Mouse (Mus musculus) embryonic fibroblast, embryonic 13.5 days (primary cell): Measurements from ENCODE around the gene Palld. TPM values are rescaled to one million over a fixed set of nuclear protein-coding genes. Genes with fewer than 3 reads are reported as not detected.
A peak's percentile ranks its signal among the peaks of the same experiment; 100 is the strongest.

Experiments used
- H3K27ac ChIP-seq: 2 replicates; pipeline ENCODE4 v1.5.1; 2012; ENCODE audit warnings: low read length, control low read depth, inconsistent platforms; ENCODE audit not compliant: insufficient read depth
- H3K4me1 ChIP-seq: 2 replicates; pipeline ENCODE4 v1.6.1; 2011; ENCODE audit warnings: low read length; ENCODE audit not compliant: control insufficient read depth, insufficient read depth
- H3K4me3 ChIP-seq: 2 replicates; pipeline ENCODE4 v1.5.1; 2011; ENCODE audit warnings: mild to moderate bottlenecking, control low read depth, low read length; ENCODE audit not compliant: insufficient read depth
- CTCF ChIP-seq: IDR thresholded peaks from 2 replicates; pipeline ENCODE4 v1.5.1; 2011; ENCODE audit warnings: mild to moderate bottlenecking, control low read depth, low read length, moderate library complexity, borderline replicate concordance; ENCODE audit not compliant: insufficient read depth
- POLR2A ChIP-seq: IDR thresholded peaks from 2 replicates; pipeline ENCODE4 v1.6.1; 2011; ENCODE audit warnings: low read depth, mild to moderate bottlenecking, control low read depth, low read length, moderate library complexity
- polyA plus RNA-seq: library from polyadenylated mRNA; stranded (reverse); fragments of >200 nt; gene quantifications from 2 replicates; pipeline ENCODE4 v1.2.4, GENCODE M21; 2011; ENCODE audit warnings: low read depth; ENCODE audit not compliant: missing spikeins, insufficient read length

Gene Palld
- polyA plus RNA-seq, 1 experiment, result 228 TPM

GRCm38 (mm10) chr8:61780652-61781257, 121.7 kb downstream of the Palld start:
- TF ChIP-seq CTCF (no peak), POLR2A (no peak)
- no peak overlapping the region for H3K4me3 ChIP-seq
- H3K4me1 ChIP-seq, result peaks cover 3% of the 10 kb centered on the region; the same call in 1 of the 2 replicates
- no peak overlapping the region for H3K27ac ChIP-seq

DNA sequence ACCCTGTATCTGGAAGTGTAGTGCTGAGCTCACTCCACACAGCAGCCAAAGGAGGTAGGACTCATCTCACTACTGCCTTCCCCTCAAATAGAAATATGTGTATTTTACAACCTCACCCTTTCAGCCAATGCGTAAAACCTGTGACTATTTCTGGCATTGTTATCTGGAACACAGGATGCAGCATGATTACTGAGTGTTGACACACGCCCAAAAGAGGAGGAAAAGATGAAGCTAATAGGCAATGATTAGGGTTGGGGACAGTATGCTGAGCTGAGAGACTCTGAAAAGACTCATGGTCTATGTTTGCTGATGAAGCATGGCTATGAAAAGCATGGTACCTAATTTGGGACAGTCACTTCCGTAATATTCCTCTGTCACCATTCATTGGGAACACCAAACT, 124.3 kb downstream of the Palld start:
- H3K4me3 ChIP-seq, result no peak overlapping the region
- TF ChIP-seq POLR2A, result no peak
- no peak for TF ChIP-seq CTCF
- H3K27ac ChIP-seq, result no peak overlapping the region
- H3K4me1 ChIP-seq, result peaks cover 5% of the 10 kb centered on the region

- Histone ChIP-seq H3K27ac (peak overlapping the region; percentile 14; the same call in 1 of the 2 replicates), H3K4me1 (peaks cover 5% of the 10 kb centered on the region), H3K4me3 (no peak overlapping the region)
- TF ChIP-seq POLR2A (no peak), CTCF (no peak)
Observed at GRCm38 (mm10) chr8:61776560-61776959, 125.9 kb downstream of the Palld start.

GRCm38 (mm10) chr8:61775936-61776335, 126.6 kb downstream of the Palld start:
- H3K27ac ChIP-seq, result no peak overlapping the region
- H3K4me1 ChIP-seq, result peaks cover 5% of the 10 kb centered on the region
- no peak for TF ChIP-seq CTCF
- TF ChIP-seq POLR2A, result no peak
- no peak overlapping the region for H3K4me3 ChIP-seq

DNA sequence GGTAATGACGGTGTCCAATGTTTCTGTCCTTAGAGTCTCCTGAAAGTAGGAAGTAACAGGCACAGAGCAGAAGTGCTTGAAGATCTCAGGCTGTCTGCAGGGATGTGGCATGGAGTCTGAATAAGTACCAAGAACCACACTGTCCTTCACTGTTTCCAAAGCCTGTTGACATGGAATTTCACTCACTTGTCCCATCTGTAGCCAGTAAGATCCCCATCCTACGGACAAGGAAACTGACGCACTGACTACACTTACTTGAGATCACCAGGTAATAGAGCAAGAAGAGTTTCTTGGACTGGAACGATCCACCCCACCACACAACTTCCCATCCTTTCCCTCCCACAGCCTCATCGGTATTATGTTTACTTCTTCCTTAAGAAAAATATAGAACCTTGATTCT, 128.3 kb downstream of the Palld start:
- TF ChIP-seq CTCF (no peak), POLR2A (no peak)
- no peak overlapping the region for H3K27ac ChIP-seq
- H3K4me3 ChIP-seq, result no peak overlapping the region
- peaks cover 9% of the 10 kb centered on the region for H3K4me1 ChIP-seq

DNA sequence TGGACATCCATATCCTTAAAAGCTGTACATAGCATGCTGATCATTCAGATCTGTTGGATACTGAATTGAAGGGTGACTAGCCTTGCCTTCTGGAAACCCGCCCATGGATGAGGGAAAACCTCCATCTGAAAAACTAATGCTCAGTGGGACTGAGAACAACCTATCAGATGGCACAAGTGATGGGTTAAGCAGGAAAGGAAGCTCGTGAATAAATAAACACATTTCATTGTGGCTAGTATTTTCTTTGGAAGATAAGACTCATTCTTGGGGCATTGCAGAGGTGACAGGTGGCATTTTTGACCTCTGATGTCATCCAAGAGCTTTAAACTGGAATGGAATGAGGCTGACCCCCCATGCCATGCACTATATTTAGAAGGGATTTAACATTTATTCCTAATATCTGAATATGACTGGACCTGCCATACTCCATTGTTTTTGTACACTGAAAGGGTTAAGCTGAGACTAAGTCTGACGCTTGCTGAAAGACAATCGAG, 128.8 kb downstream of the Palld start:
- TF ChIP-seq CTCF (no peak), POLR2A (no peak)
- no peak overlapping the region for H3K27ac ChIP-seq
- no peak overlapping the region for H3K4me3 ChIP-seq
- peaks cover 9% of the 10 kb centered on the region for H3K4me1 ChIP-seq

DNA sequence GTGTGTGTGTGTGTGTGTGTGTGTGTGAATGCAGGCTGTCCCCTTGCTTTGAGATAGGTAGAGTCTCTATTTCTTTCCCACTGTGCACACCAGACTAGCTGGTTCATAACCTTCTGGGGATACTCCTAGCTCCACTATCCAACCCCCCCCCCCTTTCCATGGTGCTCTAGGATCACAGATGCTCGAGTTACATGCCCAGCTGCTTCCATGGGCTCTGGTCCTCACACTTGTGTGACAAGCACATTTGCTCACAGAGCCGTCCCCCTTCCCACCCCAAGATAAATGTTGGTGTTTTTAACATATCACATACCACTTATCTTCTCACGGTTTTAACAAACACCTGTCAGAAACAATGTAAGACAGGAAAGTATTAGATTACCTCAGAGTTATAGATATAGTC, 131.2 kb downstream of the Palld start:
- no peak overlapping the region for H3K27ac ChIP-seq
- H3K4me1 ChIP-seq, result peaks cover 9% of the 10 kb centered on the region
- H3K4me3 ChIP-seq, result no peak overlapping the region
- TF ChIP-seq CTCF (no peak), POLR2A (no peak)

- H3K4me3 ChIP-seq, result no peak overlapping the region
- peaks cover 9% of the 10 kb centered on the region; the same call in 1 of the 2 replicates for H3K4me1 ChIP-seq
- no peak overlapping the region for H3K27ac ChIP-seq
- no peak for TF ChIP-seq CTCF
- no peak for TF ChIP-seq POLR2A
Observed at GRCm38 (mm10) chr8:61769340-61769879, 133.1 kb downstream of the Palld start.

DNA sequence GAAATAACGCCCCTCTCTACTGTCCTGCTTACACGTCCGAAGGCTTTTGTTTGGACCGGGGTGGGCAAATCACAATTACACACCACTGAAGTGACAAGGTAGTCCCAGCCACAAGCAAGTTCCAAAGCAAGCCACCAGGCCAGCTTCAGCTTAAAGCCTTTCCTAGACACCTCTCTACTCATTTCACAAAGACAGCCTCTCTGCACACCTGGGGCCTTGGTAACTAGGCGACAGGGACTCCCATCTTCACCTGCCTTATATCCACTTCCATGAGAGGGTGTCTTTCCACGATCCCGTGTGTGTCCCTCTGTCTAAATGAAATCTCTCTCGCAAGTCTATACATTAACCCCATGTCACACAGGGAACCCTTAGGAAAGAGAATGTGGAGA, 142.3 kb downstream of the Palld start:
- Histone ChIP-seq H3K4me3 (peak overlapping the region; percentile 59), H3K27ac (no peak overlapping the region), H3K4me1 (peaks cover 16% of the 10 kb centered on the region)
- TF ChIP-seq POLR2A (no peak), CTCF (no peak)
